Mouse (Mus musculus) olfactory bulb, adult 2 months (tissue): Measurements from ENCODE around the gene Rnf130.

Experiments used
- CTCF ChIP-seq: fragments of 200-500 bp; IDR thresholded peaks from 2 replicates; pipeline ENCODE4 v1.5.1; 2012; ENCODE audit warnings: low read depth, mild to moderate bottlenecking, low read length, moderate library complexity; ENCODE audit not compliant: insufficient read depth
- POLR2A ChIP-seq: fragments of 200-500 bp; IDR thresholded peaks from 2 replicates; pipeline ENCODE4 v1.6.1; 2012; ENCODE audit warnings: mild to moderate bottlenecking, low read depth, low read length, moderate library complexity; ENCODE audit not compliant: insufficient read depth

DNA sequence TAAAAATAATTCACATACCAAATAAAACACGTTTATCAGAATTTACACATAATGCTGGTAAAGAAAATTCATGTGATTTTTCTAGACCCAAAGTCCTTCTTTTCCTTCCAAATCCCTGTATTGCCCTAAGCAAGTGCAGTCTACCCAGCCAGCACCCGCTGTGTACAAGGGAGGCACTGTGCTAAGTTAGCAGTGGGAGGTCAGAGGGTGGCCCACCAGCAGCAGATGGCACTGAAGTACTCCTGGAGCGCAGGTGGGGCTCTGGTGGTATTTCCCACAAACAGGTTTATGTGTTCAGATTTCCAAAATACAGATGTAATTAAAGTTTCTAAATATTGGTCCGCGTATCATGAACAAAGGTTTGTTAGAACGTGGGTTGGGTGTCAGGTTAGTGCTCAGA, 71.9 kb downstream of the Rnf130 start:
- TF ChIP-seq POLR2A (no peak), CTCF (no peak)
